Mouse (Mus musculus): ENCODE results near the gene Cxcl13. TPM values are rescaled to one million over a fixed set of nuclear protein-coding genes. Genes with fewer than 3 reads are reported as not detected.
A peak's percentile ranks its signal among the peaks of the same experiment; 100 is the strongest.
"Not testable (repeated sequence)": the region's sequence is repeated elsewhere in the genome, so short reads cannot be mapped to it uniquely, and the experiment has no call there.

Cxcl13 gene
- total RNA-seq (2021), result not detected
- long read RNA-seq, experiment 1, result 0 reads
- long read RNA-seq, experiment 2, result 0 reads

- DNase-seq (ENCODE audit: low spot score in 2 of 2), result no peak
Observed at GRCm38 (mm10) chr5:95956651-95957050, at the start of gene Cxcl13. Gene Cxcl13, plus strand, starts transcription at chr5:95956951.

- no peak for DNase-seq (ENCODE audit: low spot score in 2 of 2)
Observed at GRCm38 (mm10) chr5:95911006-95911405, 45.7 kb upstream of the Cxcl13 start.

- DNase-seq (ENCODE audit: low spot score in 2 of 2), result no peak
Observed at GRCm38 (mm10) chr5:95918491-95918890, 38.3 kb upstream of the Cxcl13 start.

- DNase-seq (ENCODE audit: low spot score in 2 of 2), result peak in 1 of 2 experiments; percentile 18
Observed at GRCm38 (mm10) chr5:95924023-95924422, 32.7 kb upstream of the Cxcl13 start.

- no peak for DNase-seq (ENCODE audit: low spot score in 2 of 2)
Observed at GRCm38 (mm10) chr5:95925204-95925930, 31.4 kb upstream of the Cxcl13 start.

GRCm38 (mm10) chr5:95925931-95926263 is 30.9 kb upstream of the Cxcl13 start:
- no peak for DNase-seq (ENCODE audit: low spot score in 2 of 2)

GRCm38 (mm10) chr5:95935035-95935434 is 21.7 kb upstream of the Cxcl13 start:
- no peak for DNase-seq (ENCODE audit: low spot score in 2 of 2)

- DNase-seq (ENCODE audit: low spot score in 2 of 2), result no peak
Observed at GRCm38 (mm10) chr5:95936068-95936467, 20.7 kb upstream of the Cxcl13 start.

GRCm38 (mm10) chr5:95937129-95937528 is 19.6 kb upstream of the Cxcl13 start:
- no peak for DNase-seq (ENCODE audit: low spot score in 2 of 2)

- no peak for DNase-seq (ENCODE audit: low spot score in 2 of 2)
Observed at GRCm38 (mm10) chr5:95938044-95938625, 18.6 kb upstream of the Cxcl13 start.

- DNase-seq (ENCODE audit: low spot score in 2 of 2), result no peak
Observed at GRCm38 (mm10) chr5:95940682-95941221, 16.0 kb upstream of the Cxcl13 start.

GRCm38 (mm10) chr5:95941562-95941961 is 15.2 kb upstream of the Cxcl13 start:
- no peak for DNase-seq (ENCODE audit: low spot score in 2 of 2)

- DNase-seq (ENCODE audit: low spot score in 2 of 2), result no peak
Observed at GRCm38 (mm10) chr5:95945120-95945519, 11.6 kb upstream of the Cxcl13 start.

GRCm38 (mm10) chr5:95946344-95946743 is 10.4 kb upstream of the Cxcl13 start:
- no peak for DNase-seq (ENCODE audit: low spot score in 2 of 2)

- DNase-seq (ENCODE audit: low spot score in 2 of 2), result no peak
Observed at GRCm38 (mm10) chr5:95948641-95949040, 8.1 kb upstream of the Cxcl13 start.

GRCm38 (mm10) chr5:95949946-95950701 is 6.6 kb upstream of the Cxcl13 start:
- DNase-seq (ENCODE audit: low spot score in 2 of 2), result peak; percentile 40 to 46

- DNase-seq (ENCODE audit: low spot score in 2 of 2), result no peak
Observed at GRCm38 (mm10) chr5:95964940-95965339, 8.2 kb downstream of the Cxcl13 start.

GRCm38 (mm10) chr5:95966621-95967020 is 9.9 kb downstream of the Cxcl13 start:
- no peak for DNase-seq (ENCODE audit: low spot score in 2 of 2)

- DNase-seq (ENCODE audit: low spot score in 2 of 2), result peak in 1 of 2 experiments; percentile 54
Observed at GRCm38 (mm10) chr5:95970845-95971244, 14.1 kb downstream of the Cxcl13 start.

GRCm38 (mm10) chr5:95972208-95972607 is 15.5 kb downstream of the Cxcl13 start:
- peak in 1 of 2 experiments; percentile 28 for DNase-seq (ENCODE audit: low spot score in 2 of 2)

GRCm38 (mm10) chr5:95973806-95974205 is 17.1 kb downstream of the Cxcl13 start:
- DNase-seq (ENCODE audit: low spot score in 2 of 2), result not testable (repeated sequence)

- DNase-seq (ENCODE audit: low spot score in 2 of 2), result no peak
Observed at GRCm38 (mm10) chr5:95976299-95976698, 19.5 kb downstream of the Cxcl13 start.

All from layer of hippocampus, postnatal 14 days (tissue).